Mouse (Mus musculus): ENCODE results near the gene Prlr.

DNA sequence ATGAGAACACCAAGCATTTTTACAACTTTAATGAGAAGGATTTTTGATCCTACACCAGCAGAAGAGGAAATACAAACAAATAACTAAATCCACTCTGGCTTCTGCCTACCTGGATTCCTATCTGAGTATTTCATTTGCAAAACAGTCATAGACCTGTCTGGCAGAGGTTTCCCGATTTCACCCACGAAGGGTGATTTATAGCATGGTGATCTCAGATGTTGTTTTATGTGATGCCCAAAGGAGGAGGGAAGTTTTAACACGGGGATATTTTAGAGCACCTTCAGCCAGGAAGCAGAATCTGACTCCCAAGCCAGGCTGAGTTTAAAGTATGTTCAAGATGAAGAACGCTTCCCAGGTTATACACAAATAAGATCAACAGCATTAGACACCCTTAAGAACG is 134.8 kb downstream of the Prlr start:
- TF ChIP-seq POLR2A (IDR thresholded peaks at IDR 0.05; ENCODE audit: insufficient read depth, low read depth, low read length) (no peak), CTCF (IDR thresholded peaks at IDR 0.05; ENCODE audit: insufficient read depth, low read depth, low read length) (no peak)

All from olfactory bulb, adult 2 months (tissue).